Mouse (Mus musculus): ENCODE results near the gene Pard3.
"Not testable (repeated sequence)": the region's sequence is repeated elsewhere in the genome, so short reads cannot be mapped to it uniquely, and the experiment has no call there.

The Pard3 gene

GRCm38 (mm10) chr8:127139154-127139553, 75.5 kb downstream of the Pard3 start:
- peak; percentile 87 for DNase-seq (ENCODE audit: low spot score)

GRCm38 (mm10) chr8:127140945-127141344, 77.3 kb downstream of the Pard3 start:
- DNase-seq (ENCODE audit: low spot score): peak; percentile 50

- DNase-seq (ENCODE audit: low spot score): peak; percentile 47
These were observed 79.9 kb downstream of the Pard3 start for GRCm38 (mm10) chr8:127143641-127144040.

- DNase-seq (ENCODE audit: low spot score): peak; percentile 17
These were observed 80.9 kb downstream of the Pard3 start for GRCm38 (mm10) chr8:127144562-127144961.

- DNase-seq (ENCODE audit: low spot score): no peak
These were observed 81.4 kb downstream of the Pard3 start for GRCm38 (mm10) chr8:127145135-127145534.

GRCm38 (mm10) chr8:127146055-127146454, 82.4 kb downstream of the Pard3 start:
- DNase-seq (ENCODE audit: low spot score): no peak

GRCm38 (mm10) chr8:127148821-127149220, 85.1 kb downstream of the Pard3 start:
- peak; percentile 18 for DNase-seq (ENCODE audit: low spot score)

- DNase-seq (ENCODE audit: low spot score): no peak
These were observed 87.0 kb downstream of the Pard3 start for GRCm38 (mm10) chr8:127150645-127151044.

GRCm38 (mm10) chr8:127151706-127152105, 88.0 kb downstream of the Pard3 start:
- peak; percentile 50 for DNase-seq (ENCODE audit: low spot score)

- DNase-seq (ENCODE audit: low spot score): no peak
These were observed 93.4 kb downstream of the Pard3 start for GRCm38 (mm10) chr8:127157087-127157486.

- no peak for DNase-seq (ENCODE audit: low spot score)
These were observed 95.8 kb downstream of the Pard3 start for GRCm38 (mm10) chr8:127159421-127159966.

- DNase-seq (ENCODE audit: low spot score): no peak
These were observed 98.2 kb downstream of the Pard3 start for GRCm38 (mm10) chr8:127161854-127162253.

GRCm38 (mm10) chr8:127162821-127163220, 99.1 kb downstream of the Pard3 start:
- no peak for DNase-seq (ENCODE audit: low spot score)

GRCm38 (mm10) chr8:127164326-127165280, 100.9 kb downstream of the Pard3 start:
- no peak for DNase-seq (ENCODE audit: low spot score)

- no peak for DNase-seq (ENCODE audit: low spot score)
These were observed 104.8 kb downstream of the Pard3 start for GRCm38 (mm10) chr8:127168496-127168895.

GRCm38 (mm10) chr8:127169361-127169760, 105.7 kb downstream of the Pard3 start:
- no peak for DNase-seq (ENCODE audit: low spot score)

GRCm38 (mm10) chr8:127170372-127170771, 106.7 kb downstream of the Pard3 start:
- DNase-seq (ENCODE audit: low spot score): not testable (repeated sequence)

GRCm38 (mm10) chr8:127170930-127171329, 107.2 kb downstream of the Pard3 start:
- DNase-seq (ENCODE audit: low spot score): no peak

- DNase-seq (ENCODE audit: low spot score): no peak
These were observed 109.8 kb downstream of the Pard3 start for GRCm38 (mm10) chr8:127173483-127173882.

GRCm38 (mm10) chr8:127174411-127174810, 110.7 kb downstream of the Pard3 start:
- no peak for DNase-seq (ENCODE audit: low spot score)

- DNase-seq (ENCODE audit: low spot score): no peak
These were observed 111.6 kb downstream of the Pard3 start for GRCm38 (mm10) chr8:127175160-127175836.

- DNase-seq (ENCODE audit: low spot score): peak; percentile 72
These were observed 114.9 kb downstream of the Pard3 start for GRCm38 (mm10) chr8:127178634-127179033.

GRCm38 (mm10) chr8:127181246-127181645, 117.6 kb downstream of the Pard3 start:
- no peak for DNase-seq (ENCODE audit: low spot score)
